Mouse (Mus musculus): ENCODE results near the gene Txndc15.

DNA sequence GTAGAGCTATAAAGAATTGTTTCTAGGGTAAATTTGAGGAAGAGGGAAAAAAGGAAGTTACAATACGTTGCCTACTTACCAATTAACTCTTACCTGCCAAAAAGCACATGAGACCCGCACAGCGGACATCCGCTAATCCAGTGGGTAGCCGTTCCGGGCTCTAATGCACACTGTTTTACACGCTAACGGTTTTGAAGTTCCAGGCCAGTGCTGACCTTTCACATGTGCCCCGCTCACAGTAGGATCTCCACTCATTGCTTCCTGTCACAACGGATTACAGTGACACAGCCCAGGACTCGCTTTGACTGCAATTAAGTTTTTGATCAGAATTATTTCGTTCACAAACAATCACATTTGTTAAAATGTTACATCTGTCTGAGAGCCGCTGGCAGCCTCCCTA is 39.9 kb downstream of the Txndc15 start:
- TF ChIP-seq POLR2A (IDR thresholded peaks at IDR 0.05; ENCODE audit: low read depth, low read length): no peak
- no peak for TF ChIP-seq CTCF (IDR thresholded peaks at IDR 0.05; ENCODE audit: extremely low read depth, insufficient read length, insufficient replicate concordance, low read depth, low read length)

Measured in small intestine, adult 2 months (tissue).